Mouse (Mus musculus) forebrain, embryonic 13.5 days (tissue): ENCODE results near the gene Celf3. TPM values are rescaled to one million over a fixed set of nuclear protein-coding genes. Genes with fewer than 3 reads are reported as not detected.

Experiments used
- ATAC-seq: fragments of 200-750 bp; cut with Nextera tagmentation; 2 replicates; pipeline ENCODE4 v1.8.0; 2017
- H3K27ac ChIP-seq: fragments of 300-500 bp; sonication (generic); 2 replicates; pipeline ENCODE4 v1.5.1; 2015; ENCODE audit warnings: inconsistent platforms, mild to moderate bottlenecking, moderate library complexity
- H3K27me3 ChIP-seq: fragments of 300-500 bp; sonication (generic); 2 replicates; pipeline ENCODE4 v1.6.1; 2015; ENCODE audit warnings: mild to moderate bottlenecking, inconsistent platforms
- H3K36me3 ChIP-seq: fragments of 300-500 bp; sonication (generic); 2 replicates; pipeline ENCODE4 v1.6.1; 2015; ENCODE audit warnings: mild to moderate bottlenecking, inconsistent platforms; ENCODE audit not compliant: poor library complexity, severe bottlenecking
- H3K4me1 ChIP-seq: fragments of 300-500 bp; sonication (generic); 2 replicates; pipeline ENCODE4 v1.6.1; 2015; ENCODE audit warnings: inconsistent platforms
- H3K4me2 ChIP-seq: fragments of 300-500 bp; sonication (generic); 2 replicates; pipeline ENCODE4 v1.6.1; 2015; ENCODE audit warnings: inconsistent platforms, mild to moderate bottlenecking, moderate library complexity
- H3K4me3 ChIP-seq: fragments of 300-500 bp; sonication (generic); 2 replicates; pipeline ENCODE4 v1.5.1; 2015; ENCODE audit warnings: mild to moderate bottlenecking, inconsistent platforms
- H3K9ac ChIP-seq: fragments of 300-500 bp; sonication (generic); 2 replicates; pipeline ENCODE4 v1.6.1; 2015; ENCODE audit warnings: mild to moderate bottlenecking, inconsistent platforms
- H3K9me3 ChIP-seq: fragments of 300-500 bp; sonication (generic); replicated peaks from 2 replicates; pipeline ENCODE4 v1.6.1; 2016; ENCODE audit warnings: inconsistent platforms
- WGBS: fragments of 180-500 bp; shearing (Covaris S2); methylation state at CpG from one replicate; pipeline ENCODE4 v1.1.7; 2015; 5-methylcytosine and 5-hydroxymethylcytosine counted together
- polyA plus RNA-seq: library from polyadenylated mRNA; unstranded; fragments of >200 nt; fragmentation: Nextera tagmentation; extraction: Ambion mirVana; gene quantifications from 2 replicates; pipeline ENCODE4 v1.2.1, GENCODE M21; 2015

Celf3 gene
- polyA plus RNA-seq, 1 experiment from 2014 or later, result 320 TPM

GRCm38 (mm10) chr3:94463926-94464578, 14.0 kb upstream of the Celf3 start:
- WGBS, result 19% methylated on average over 11 of the region's 11 CpGs
- Histone ChIP-seq H3K27me3 (peaks cover 4% of the 10 kb centered on the region; the same call in 1 of the 2 replicates), H3K4me2 (peak overlapping the region; percentile 21; the same call in 1 of the 2 replicates), H3K4me1 (peaks cover 40% of the 10 kb centered on the region), H3K4me3 (no peak overlapping the region), H3K36me3 (no peaks in the 10 kb centered on the region), H3K9ac (0 out of 2 replicates have a peak overlapping the region, but pooled peaks have one; percentile 21), H3K27ac (peak overlapping the region; percentile 95), H3K9me3 (no peaks in the 10 kb centered on the region; the same call in 1 of the 2 replicates)
- peak; percentile 84 for ATAC-seq

GRCm38 (mm10) chr3:94465632-94466430, 12.3 kb upstream of the Celf3 start:
- WGBS, result 23% methylated on average over 13 of the region's 13 CpGs
- peak overlapping the region; percentile 57 for H3K9ac ChIP-seq

GRCm38 (mm10) chr3:94468931-94469330, 9.2 kb upstream of the Celf3 start:
- peaks cover 4% of the 10 kb centered on the region; the same call in 1 of the 2 replicates for H3K27me3 ChIP-seq
- no peak overlapping the region for H3K4me2 ChIP-seq
- H3K9me3 ChIP-seq, result no peaks in the 10 kb centered on the region
- H3K4me3 ChIP-seq, result no peak overlapping the region
- no peak for ATAC-seq
- H3K36me3 ChIP-seq, result no peaks in the 10 kb centered on the region
- peaks cover 52% of the 10 kb centered on the region for H3K4me1 ChIP-seq
- H3K27ac ChIP-seq, result no peak overlapping the region
- 52% methylated on average over 3 of the region's 3 CpGs for WGBS
- no peak overlapping the region for H3K9ac ChIP-seq

More at GRCm38 (mm10) chr3:94465632-94466430, 12.3 kb upstream of the Celf3 start:
- peak overlapping the region; percentile 13 for H3K4me2 ChIP-seq
- peaks cover 4% of the 10 kb centered on the region; the same call in 1 of the 2 replicates for H3K27me3 ChIP-seq
- peaks cover 42% of the 10 kb centered on the region for H3K4me1 ChIP-seq
- no peak overlapping the region for H3K4me3 ChIP-seq
- peak overlapping the region; percentile 95 for H3K27ac ChIP-seq
- no peaks in the 10 kb centered on the region for H3K36me3 ChIP-seq
- ATAC-seq, result peak; percentile 81
- H3K9me3 ChIP-seq, result no peaks in the 10 kb centered on the region

GRCm38 (mm10) chr3:94472447-94473114, 5.5 kb upstream of the Celf3 start:
- peak; percentile 71 for ATAC-seq
- H3K9me3 ChIP-seq, result no peaks in the 10 kb centered on the region
- 0 out of 2 replicates have a peak overlapping the region, but pooled peaks have one; percentile 17 for H3K27ac ChIP-seq
- peak overlapping the region; percentile 55 for H3K4me2 ChIP-seq
- H3K4me1 ChIP-seq, result peaks cover 39% of the 10 kb centered on the region
- peak overlapping the region; percentile 21 for H3K4me3 ChIP-seq
- H3K9ac ChIP-seq, result 0 out of 2 replicates have a peak overlapping the region, but pooled peaks have one; percentile 6
- H3K27me3 ChIP-seq, result peaks cover 4% of the 10 kb centered on the region; the same call in 1 of the 2 replicates
- no peaks in the 10 kb centered on the region for H3K36me3 ChIP-seq
- 11% methylated on average over 28 of the region's 28 CpGs for WGBS

- H3K36me3 ChIP-seq, result no peaks in the 10 kb centered on the region
- H3K27me3 ChIP-seq, result peaks cover 3% of the 10 kb centered on the region; the same call in 1 of the 2 replicates
- peak overlapping the region; percentile 17; the same call in 1 of the 2 replicates for H3K27ac ChIP-seq
- 46% methylated on average over 10 of the region's 10 CpGs for WGBS
- no peak overlapping the region for H3K4me3 ChIP-seq
- no peak for ATAC-seq
- H3K9ac ChIP-seq, result 0 out of 2 replicates have a peak overlapping the region, but pooled peaks have one; percentile 3
- H3K4me1 ChIP-seq, result peaks cover 41% of the 10 kb centered on the region
- H3K4me2 ChIP-seq, result peak overlapping the region; percentile 55
- H3K9me3 ChIP-seq, result no peaks in the 10 kb centered on the region
These were observed 5.0 kb upstream of the Celf3 start for GRCm38 (mm10) chr3:94473115-94473505.

DNA sequence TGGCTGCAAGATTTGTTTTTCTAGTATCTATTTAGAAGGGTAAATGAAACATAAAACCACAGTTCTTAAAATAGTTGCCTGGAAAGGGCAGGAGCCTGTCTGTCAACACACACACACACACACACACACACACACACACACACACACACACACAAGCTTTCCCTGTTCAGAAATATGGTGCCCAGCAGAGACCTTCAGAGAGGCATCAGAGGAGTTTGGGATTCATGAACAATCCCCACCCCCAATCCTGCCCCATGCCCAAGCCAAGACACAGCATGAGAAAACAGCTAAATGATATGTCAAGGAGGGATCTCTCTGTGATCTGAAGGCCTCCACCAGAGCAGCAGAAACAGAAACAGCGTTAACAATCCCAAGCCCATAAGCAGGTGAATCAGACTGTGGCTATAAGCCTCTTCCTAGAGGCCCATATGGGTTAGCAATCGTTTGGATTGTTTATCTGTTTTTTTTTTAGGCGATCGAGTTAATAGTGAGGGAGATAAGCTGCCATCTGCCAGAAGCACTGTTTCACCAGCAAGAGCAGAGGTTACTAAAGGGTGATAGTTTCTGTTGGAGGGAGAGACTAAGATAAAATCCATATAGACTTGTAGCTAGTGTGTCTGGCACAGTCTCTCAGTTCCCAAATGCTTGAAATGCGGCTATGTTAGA, 4.4 kb upstream of the Celf3 start:
- no peak for ATAC-seq
- Histone ChIP-seq H3K27ac (no peak overlapping the region; the same call in 1 of the 2 replicates), H3K4me1 (peaks cover 44% of the 10 kb centered on the region), H3K36me3 (no peaks in the 10 kb centered on the region), H3K4me2 (no peak overlapping the region), H3K9me3 (no peaks in the 10 kb centered on the region), H3K27me3 (no peaks in the 10 kb centered on the region), H3K4me3 (no peak overlapping the region), H3K9ac (0 out of 2 replicates have a peak overlapping the region, but pooled peaks have one; percentile 18)
- 73% methylated on average over 5 of the region's 5 CpGs for WGBS

DNA sequence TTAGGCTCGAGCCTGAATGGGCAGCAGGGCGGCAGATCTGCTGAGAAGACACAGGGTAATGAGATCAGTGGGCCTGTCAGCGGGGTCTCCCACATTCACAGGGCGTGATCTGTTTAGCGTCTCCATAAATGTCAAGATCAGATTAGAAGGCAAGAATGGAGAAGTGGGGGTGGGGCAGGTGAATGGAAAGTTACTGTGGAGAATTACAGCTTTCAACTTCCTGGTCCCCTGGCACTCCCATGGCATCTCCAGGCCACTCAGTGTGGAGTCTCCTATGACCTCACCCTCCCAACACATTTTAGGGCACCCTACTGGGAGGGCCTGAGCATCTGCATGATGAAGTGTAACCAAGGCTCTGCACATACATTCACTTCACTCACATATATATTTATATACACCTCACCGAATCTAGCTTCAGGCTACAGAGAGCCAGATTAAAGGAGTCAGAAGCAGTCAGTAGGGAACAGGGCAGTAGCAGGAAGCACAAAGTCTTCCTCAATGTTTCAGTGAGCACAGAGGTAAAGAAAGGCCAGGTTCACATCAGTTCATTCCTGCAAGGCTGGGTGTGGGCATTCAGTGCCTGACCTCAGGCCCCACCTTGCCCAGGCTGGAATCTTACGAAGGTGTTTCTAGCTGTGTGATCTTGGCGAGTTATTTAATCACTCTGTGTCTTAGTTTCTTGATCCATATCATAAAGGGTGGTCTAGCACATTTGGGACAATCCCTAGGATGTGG, 1.6 kb upstream of the Celf3 start:
- Histone ChIP-seq H3K9ac (no peak overlapping the region), H3K4me1 (peaks cover 68% of the 10 kb centered on the region), H3K9me3 (no peaks in the 10 kb centered on the region), H3K27me3 (no peaks in the 10 kb centered on the region), H3K27ac (0 out of 2 replicates have a peak overlapping the region, but pooled peaks have one; percentile 20), H3K4me3 (no peak overlapping the region), H3K36me3 (peaks cover 11% of the 10 kb centered on the region; the same call in 1 of the 2 replicates), H3K4me2 (no peak overlapping the region)
- 62% methylated on average over 8 of the region's 8 CpGs for WGBS
- ATAC-seq, result no peak

GRCm38 (mm10) chr3:94477444-94477843, 651 bp upstream of the Celf3 start:
- 16% methylated on average over 4 of the region's 4 CpGs for WGBS
- H3K4me1 ChIP-seq, result peaks cover 73% of the 10 kb centered on the region
- ATAC-seq, result peak; percentile 9

DNA sequence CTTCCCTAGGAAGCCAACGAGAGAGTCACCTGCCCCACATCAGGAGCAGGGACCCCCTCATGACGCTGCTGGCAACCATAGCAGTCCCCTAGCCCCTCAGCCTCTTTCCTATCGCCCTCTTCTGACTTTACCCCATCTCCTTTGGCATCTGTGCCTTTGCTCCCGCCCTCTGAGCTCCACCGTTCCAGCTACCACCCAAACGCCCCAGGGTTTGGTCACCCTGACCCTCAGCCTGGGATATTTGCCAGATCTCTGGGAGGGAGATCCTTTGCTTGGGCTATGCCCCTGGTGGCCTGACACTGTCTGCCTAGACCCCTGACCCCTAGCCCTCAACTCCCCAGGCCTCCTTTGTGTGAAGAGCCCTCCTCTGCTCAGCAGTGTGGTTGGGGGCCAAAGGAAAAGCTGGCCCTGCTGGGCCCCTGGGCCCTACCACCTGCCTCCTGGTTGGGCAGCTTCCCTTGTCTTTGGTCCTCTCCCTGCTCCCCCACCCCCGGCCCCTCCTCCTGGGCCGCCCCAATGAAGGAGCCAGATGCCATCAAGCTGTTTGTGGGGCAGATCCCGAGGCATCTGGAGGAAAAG, 585 bp downstream of the Celf3 start:
- Histone ChIP-seq H3K36me3 (peaks cover 26% of the 10 kb centered on the region; the same call in 1 of the 2 replicates), H3K4me1 (peaks cover 73% of the 10 kb centered on the region), H3K27me3 (no peaks in the 10 kb centered on the region), H3K27ac (peak overlapping the region; percentile 88), H3K9ac (peak overlapping the region; percentile 92), H3K4me2 (peak overlapping the region; percentile 79), H3K9me3 (no peaks in the 10 kb centered on the region), H3K4me3 (peak overlapping the region; percentile 69)
- 5% methylated on average over 9 of the region's 9 CpGs for WGBS
- peak; percentile 6 for ATAC-seq

More at GRCm38 (mm10) chr3:94477444-94477843, 651 bp upstream of the Celf3 start:
- peak overlapping the region; percentile 69 for H3K4me3 ChIP-seq
- no peaks in the 10 kb centered on the region for H3K27me3 ChIP-seq
- H3K9ac ChIP-seq, result peak overlapping the region; percentile 92
- no peaks in the 10 kb centered on the region for H3K9me3 ChIP-seq
- peak overlapping the region; percentile 79 for H3K4me2 ChIP-seq
- H3K27ac ChIP-seq, result peak overlapping the region; percentile 88
- H3K36me3 ChIP-seq, result peaks cover 20% of the 10 kb centered on the region; the same call in 1 of the 2 replicates

- Histone ChIP-seq H3K9me3 (no peaks in the 10 kb centered on the region), H3K4me1 (peaks cover 80% of the 10 kb centered on the region), H3K36me3 (peaks cover 26% of the 10 kb centered on the region; the same call in 1 of the 2 replicates), H3K4me3 (peak overlapping the region; percentile 69), H3K4me2 (peak overlapping the region; percentile 79), H3K27ac (peak overlapping the region; percentile 88), H3K27me3 (no peaks in the 10 kb centered on the region), H3K9ac (peak overlapping the region; percentile 92)
- ATAC-seq, result no peak
- 18% methylated on average over 11 of the region's 11 CpGs for WGBS
These were observed 1.5 kb downstream of the Celf3 start for GRCm38 (mm10) chr3:94479564-94479963.
